Mouse (Mus musculus) liver, postnatal 0 days (tissue): ENCODE measurements around the gene Cdk6. TPM values are rescaled to one million over a fixed set of nuclear protein-coding genes. Genes with fewer than 3 reads are reported as not detected.
"Not testable (repeated sequence)": the region's sequence is repeated elsewhere in the genome, so short reads cannot be mapped to it uniquely, and the experiment has no call there.

Source experiments
- ATAC-seq: fragments of 200-750 bp; cut with Nextera tagmentation; 2 replicates; pipeline ENCODE4 v1.8.0; 2017; ENCODE audit warnings: mild to moderate bottlenecking, moderate library complexity
- DNase-seq: peaks from one replicate; pipeline ENCODE4 v3.0.0-alpha.2; 2016
- H3K27ac ChIP-seq: fragments of 300-500 bp; sonication (generic); 2 replicates; pipeline ENCODE4 v1.5.1; 2014; ENCODE audit warnings: antibody characterized with exemption, moderate library complexity, mild to moderate bottlenecking, low read depth
- H3K27me3 ChIP-seq: fragments of 300-500 bp; sonication (generic); 2 replicates; pipeline ENCODE4 v1.6.1; 2014; ENCODE audit warnings: low read length, control low read depth, mixed read lengths; ENCODE audit not compliant: insufficient read depth
- H3K36me3 ChIP-seq: fragments of 300-500 bp; sonication (generic); replicated peaks from 2 replicates; pipeline ENCODE4 v1.6.1; 2014; ENCODE audit warnings: mild to moderate bottlenecking, control low read depth, low read length, moderate library complexity, mixed read lengths; ENCODE audit not compliant: insufficient read depth
- H3K4me1 ChIP-seq: fragments of 300-500 bp; sonication (generic); 2 replicates; pipeline ENCODE4 v1.6.1; 2014; ENCODE audit warnings: antibody characterized with exemption, mild to moderate bottlenecking, control low read depth; ENCODE audit not compliant: insufficient read depth
- H3K4me2 ChIP-seq: fragments of 300-500 bp; sonication (generic); 2 replicates; pipeline ENCODE4 v1.6.1; 2014; ENCODE audit warnings: low read depth, mild to moderate bottlenecking, low read length, moderate library complexity, mixed read lengths
- H3K4me3 ChIP-seq: fragments of 300-500 bp; sonication (generic); 2 replicates; pipeline ENCODE4 v1.5.1; 2014; ENCODE audit warnings: low read depth, low read length
- H3K9ac ChIP-seq: fragments of 300-500 bp; sonication (generic); replicated peaks from 2 replicates; pipeline ENCODE4 v1.6.1; 2014; ENCODE audit warnings: mild to moderate bottlenecking, moderate library complexity
- H3K9me3 ChIP-seq: fragments of 300-500 bp; sonication (generic); 2 replicates; pipeline ENCODE4 v1.6.1; 2016; ENCODE audit warnings: mild to moderate bottlenecking, control low read depth, low read length, mixed read lengths
- CTCF ChIP-seq: sonication (generic); IDR thresholded peaks from 2 replicates; pipeline ENCODE4 v1.5.1; 2016; ENCODE audit warnings: antibody characterized with exemption, low read depth
- EP300 ChIP-seq: IDR thresholded peaks from 2 replicates; pipeline ENCODE4 v1.6.1; 2016; ENCODE audit warnings: antibody characterized with exemption, low read depth, mild to moderate bottlenecking
- WGBS: fragments of 180-500 bp; shearing (Covaris S2); extraction: QIAGEN DNeasy Blood & Tissue Kit; methylation state at CpG from one replicate; pipeline ENCODE4 v1.1.7; 2014; ENCODE audit not compliant: insufficient replicate concordance; 5-methylcytosine and 5-hydroxymethylcytosine counted together
- polyA plus RNA-seq: library from polyadenylated mRNA; unstranded; fragments of >200 nt; fragmentation: Nextera tagmentation; extraction: Ambion mirVana; gene quantifications from 2 replicates; pipeline ENCODE4 v1.2.1, GENCODE M21; 2015

Cdk6 gene
- polyA plus RNA-seq, 1 experiment from 2014 or later: 17.3 TPM

DNA sequence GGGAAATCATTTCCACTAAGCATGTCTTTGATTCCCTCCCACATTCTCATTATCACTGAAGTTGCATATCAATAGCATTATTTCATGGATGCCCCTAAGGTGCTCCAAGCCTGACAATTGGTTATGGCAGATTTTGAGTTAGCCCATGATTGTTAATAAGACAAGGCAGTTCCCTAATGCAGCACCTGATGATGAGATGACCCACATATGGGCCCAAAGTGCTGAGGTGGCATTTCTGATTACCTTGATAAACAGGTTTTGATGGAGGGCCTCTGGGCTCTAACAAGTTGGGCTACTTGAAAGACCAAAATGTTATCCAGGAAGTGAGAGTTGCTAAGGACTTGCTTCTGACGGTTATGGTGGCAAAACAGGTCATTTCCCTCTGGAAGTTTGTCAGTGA lies 11.9 kb upstream of the Cdk6 start:
- no peaks in the 10 kb centered on the region for H3K36me3 ChIP-seq
- DNase-seq (no peak), ATAC-seq (no peak)
- H3K9ac ChIP-seq: no peak overlapping the region
- WGBS: 68% methylated on average over 1 of the region's 1 CpGs
- TF ChIP-seq EP300: no peak
- no peak for TF ChIP-seq CTCF
- no peaks in the 10 kb centered on the region for H3K27me3 ChIP-seq
- H3K4me2 ChIP-seq: no peak overlapping the region
- no peaks in the 10 kb centered on the region for H3K4me1 ChIP-seq
- no peak overlapping the region for H3K27ac ChIP-seq
- H3K9me3 ChIP-seq: no peaks in the 10 kb centered on the region
- no peak overlapping the region for H3K4me3 ChIP-seq

DNA sequence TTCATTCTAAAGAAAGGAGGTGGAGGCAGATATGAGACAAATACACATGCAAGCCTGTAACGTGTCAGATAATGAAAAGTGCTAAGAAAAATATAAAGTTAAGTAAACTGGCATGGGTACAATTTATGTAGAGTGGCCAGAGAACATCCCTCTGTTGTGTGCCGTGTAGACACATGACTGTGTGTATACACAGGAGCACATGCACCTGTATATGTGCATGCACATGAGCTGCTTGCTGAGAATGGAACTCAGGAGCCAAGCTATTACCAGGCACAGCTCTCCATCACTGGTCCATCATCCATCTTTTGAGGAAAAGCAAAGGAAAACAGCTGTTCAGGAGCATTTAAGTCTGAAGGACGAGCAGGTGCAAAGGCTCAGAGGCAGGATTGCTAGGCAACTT lies 10.4 kb upstream of the Cdk6 start:
- Histone ChIP-seq H3K9ac (no peak overlapping the region), H3K4me3 (no peak overlapping the region), H3K4me1 (no peaks in the 10 kb centered on the region), H3K9me3 (no peaks in the 10 kb centered on the region), H3K4me2 (no peak overlapping the region), H3K36me3 (no peaks in the 10 kb centered on the region), H3K27ac (no peak overlapping the region), H3K27me3 (no peaks in the 10 kb centered on the region)
- ATAC-seq (no peak), DNase-seq (no peak)
- TF ChIP-seq CTCF (no peak), EP300 (no peak)
- 67% methylated on average over 3 of the region's 3 CpGs for WGBS

GRCm38 (mm10) chr5:3333019-3333418 lies 8.3 kb upstream of the Cdk6 start:
- H3K27ac ChIP-seq, ATAC-seq, H3K9ac ChIP-seq, DNase-seq, H3K4me3 ChIP-seq, H3K4me1 ChIP-seq, H3K36me3 ChIP-seq, H3K27me3 ChIP-seq, H3K4me2 ChIP-seq, H3K9me3 ChIP-seq: not testable (repeated sequence)
- WGBS: 80% methylated on average over 4 of the region's 4 CpGs

- not testable (repeated sequence) for H3K4me1 ChIP-seq
Observed at GRCm38 (mm10) chr5:3340340-3341058, 786 bp upstream of the Cdk6 start.

DNA sequence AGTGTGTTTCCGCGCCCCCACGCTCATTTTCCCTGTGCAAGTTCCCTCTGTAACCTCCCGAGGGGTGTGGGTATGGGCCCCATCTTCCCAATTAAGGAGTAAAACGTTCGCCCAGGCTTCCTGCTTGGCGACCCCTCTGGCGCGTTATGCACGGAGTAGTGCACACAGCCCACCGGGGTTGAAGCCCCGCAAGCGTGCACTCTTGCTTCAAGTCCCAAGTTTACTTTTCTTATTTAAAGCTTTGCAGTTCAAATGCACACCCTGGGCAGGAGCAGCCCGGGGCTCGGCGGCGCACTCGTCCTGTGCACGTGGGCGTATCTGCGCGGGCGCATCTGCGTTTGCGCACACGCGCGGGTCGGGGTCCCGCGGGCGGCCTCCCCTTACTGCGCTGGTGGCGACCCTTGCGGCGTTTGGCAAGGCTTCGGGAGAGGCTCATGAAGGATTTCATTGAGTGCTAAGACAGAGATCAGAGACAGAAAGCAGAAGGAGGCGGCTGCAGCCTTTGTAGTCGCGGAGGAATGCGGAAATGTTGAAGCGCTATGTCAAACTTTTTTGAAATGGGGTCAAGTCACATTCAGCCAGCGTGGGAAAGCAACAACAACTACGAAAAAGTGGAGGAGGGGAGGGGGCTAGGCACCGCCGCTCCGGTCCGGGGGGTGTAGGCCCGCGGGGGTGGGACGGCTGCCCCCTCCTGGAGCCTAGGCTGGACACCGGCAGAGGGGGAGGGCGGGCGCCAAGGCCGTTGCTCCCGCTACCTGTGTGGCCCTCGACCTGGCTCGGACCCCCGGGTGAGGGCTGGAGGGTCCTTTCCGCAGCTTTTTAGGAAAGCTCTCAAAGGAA lies 866 bp downstream of the Cdk6 start:
- H3K27me3 ChIP-seq: no peaks in the 10 kb centered on the region
- H3K27ac ChIP-seq: peak overlapping the region; percentile 92
- peak overlapping the region; percentile 82 for H3K4me3 ChIP-seq
- under 1% methylated on average over 59 of the region's 60 CpGs for WGBS
- H3K9ac ChIP-seq: peak overlapping the region; percentile 80
- DNase-seq: peak; percentile 63
- ATAC-seq: peak; percentile 32
- peaks cover 2% of the 10 kb centered on the region; the same call in 1 of the 2 replicates for H3K4me1 ChIP-seq
- TF ChIP-seq CTCF: no peak
- TF ChIP-seq EP300: no peak
- peak overlapping the region; percentile 99 for H3K4me2 ChIP-seq
- no peaks in the 10 kb centered on the region for H3K9me3 ChIP-seq
- H3K36me3 ChIP-seq: peaks cover 2% of the 10 kb centered on the region; the same call in 1 of the 2 replicates

More at GRCm38 (mm10) chr5:3340340-3341058, 786 bp upstream of the Cdk6 start:
- Histone ChIP-seq H3K4me2 (peak overlapping the region; percentile 99), H3K4me3 (peak overlapping the region; percentile 82), H3K9ac (peak overlapping the region; percentile 80), H3K27ac (peak overlapping the region; percentile 92)
- ATAC-seq, H3K27me3 ChIP-seq, H3K36me3 ChIP-seq, DNase-seq, H3K9me3 ChIP-seq: not testable (repeated sequence)
- WGBS: 3% methylated on average over 15 of the region's 15 CpGs

DNA sequence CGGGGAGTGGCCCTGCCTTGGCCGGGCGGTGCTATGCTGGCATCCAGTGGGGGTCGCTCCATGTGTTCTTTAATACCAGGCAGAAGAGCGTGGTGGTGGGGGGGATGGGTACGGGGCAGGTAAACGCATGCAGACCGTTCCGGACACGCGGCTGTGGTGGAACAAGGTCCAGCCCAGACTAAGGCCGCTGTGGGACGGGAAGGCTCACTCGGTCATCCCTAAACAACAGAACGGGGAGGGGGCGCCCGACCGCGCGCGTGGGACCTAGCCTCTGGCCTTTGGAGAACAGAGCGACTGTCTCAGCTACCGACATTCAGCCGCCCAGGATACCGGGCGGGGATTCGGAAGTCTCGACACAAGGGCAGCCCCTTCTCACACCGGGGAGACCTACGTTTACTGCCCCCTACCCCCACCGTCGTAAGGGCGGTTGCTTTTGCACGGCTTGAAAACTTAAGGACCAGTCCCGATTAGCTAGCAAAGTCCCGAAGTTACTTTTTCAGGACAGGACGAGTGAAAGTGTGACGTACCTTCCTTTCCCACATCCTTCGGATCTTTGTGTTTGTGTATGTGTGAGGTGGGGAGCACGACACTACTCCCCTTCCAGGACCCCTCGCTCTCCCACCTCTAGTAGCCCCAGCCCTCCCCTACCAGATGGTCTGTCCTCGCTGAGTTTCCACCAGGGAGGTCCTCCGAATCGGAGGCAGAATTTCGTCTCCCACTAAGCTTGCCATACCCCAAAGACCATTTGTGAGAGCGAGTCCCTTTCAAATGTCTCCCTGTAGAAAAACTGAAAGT lies 1.7 kb downstream of the Cdk6 start:
- TF ChIP-seq CTCF (peak; percentile 45; the same call in 1 of the 2 replicates), EP300 (no peak)
- DNase-seq (peak; percentile 76), ATAC-seq (peak; percentile 47)
- H3K36me3 ChIP-seq: peaks cover 2% of the 10 kb centered on the region; the same call in 1 of the 2 replicates
- peak overlapping the region; percentile 80 for H3K9ac ChIP-seq
- H3K4me1 ChIP-seq: peaks cover 2% of the 10 kb centered on the region; the same call in 1 of the 2 replicates
- H3K27ac ChIP-seq: peak overlapping the region; percentile 92
- 1% methylated on average over 46 of the region's 46 CpGs for WGBS
- H3K4me2 ChIP-seq: peak overlapping the region; percentile 99
- H3K9me3 ChIP-seq: no peaks in the 10 kb centered on the region
- peak overlapping the region; percentile 82 for H3K4me3 ChIP-seq
- no peaks in the 10 kb centered on the region for H3K27me3 ChIP-seq
